Mouse (Mus musculus) testis, adult 2 months (tissue): ENCODE measurements around the gene Spib.

Experiments used
- CTCF ChIP-seq: fragments of 200-500 bp; IDR thresholded peaks from 2 replicates; pipeline ENCODE4 v1.5.1; 2012; ENCODE audit warnings: low read depth, mild to moderate bottlenecking, inconsistent platforms, low read length, moderate library complexity; ENCODE audit not compliant: control insufficient read depth, insufficient read depth, insufficient replicate concordance
- POLR2A ChIP-seq: fragments of 200-500 bp; IDR thresholded peaks from 2 replicates; pipeline ENCODE4 v1.6.1; 2012; ENCODE audit warnings: low read depth, mild to moderate bottlenecking, inconsistent platforms, low read length, moderate library complexity; ENCODE audit not compliant: control insufficient read depth

GRCm38 (mm10) chr7:44525126-44525832 is 6.6 kb downstream of the Spib start:
- TF ChIP-seq CTCF (no peak), POLR2A (no peak)
